In the genomic region with DNA sequence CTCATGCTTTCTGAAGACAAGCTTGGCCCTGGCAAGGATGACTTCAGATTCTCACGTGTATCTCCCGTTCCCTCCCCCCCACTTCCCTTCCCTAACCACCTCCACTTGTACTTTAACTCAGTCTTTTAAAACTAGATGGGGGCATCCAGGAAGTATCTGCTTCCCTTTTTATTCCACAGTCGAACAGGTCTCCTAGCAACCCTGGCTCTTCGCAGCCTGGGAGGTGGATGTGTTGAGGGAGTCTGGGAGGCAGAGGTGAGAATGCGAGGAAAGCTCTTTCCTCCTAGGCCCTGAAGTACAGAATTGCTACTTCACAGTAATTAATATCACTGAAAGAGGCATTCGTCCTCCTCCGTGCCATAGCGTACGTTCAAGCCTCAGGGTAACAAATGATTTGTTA, we compare ENCODE assay signal across 14 mouse cellular contexts. TPM values are rescaled to one million over a fixed set of nuclear protein-coding genes. Genes with fewer than 3 reads are reported as not detected.
A peak's percentile ranks its signal among the peaks of the same experiment; 100 is the strongest.
DNase-seq lines count a peak whose midpoint lies in the region; ATAC-seq lines count a peak whose summit lies in the region.
"Had no signal": no experiment of that assay in that cellular context is flagged by ENCODE, and none has a peak within 500 bp of the region (broad histone marks: within the 10 kb centered on the region; RNA-seq: fewer than 3 reads in every experiment).

No protein-coding gene starts in this region.

- no peaks in the 10 kb centered on the region for H3K36me3 ChIP-seq in kidney, embryonic 15.5 days

- no peak overlapping the region for H3K4me3 ChIP-seq in kidney, embryonic 15.5 days (replicated peaks)
- H3K4me3 ChIP-seq: myocyte had no signal

- ATAC-seq in megakaryocyte progenitor cell, adult 5-6 weeks (replicated peaks; ENCODE audit: poor library complexity): peak; percentile 35
- no peak for ATAC-seq in kidney, embryonic 15.5 days (replicated peaks; ENCODE audit: low FRiP score)

- peak; percentile 67 for DNase-seq in left cerebral cortex, adult 11 months (ENCODE audit: low spot score)
- DNase-seq in left cerebral cortex, postnatal 4 days: no peak
- DNase-seq in frontal cortex, postnatal 14 days (ENCODE audit: low spot score in 2 of 2): peak; percentile 46 to 64
- DNase-seq in heart, postnatal 10 days: no peak
- DNase-seq in spleen, postnatal 36 days (ENCODE audit: low spot score in 2 of 2): no peak
- DNase-seq: adrenal gland, adult 8-10 months; gastrocnemius, postnatal 36 days; kidney, adult 11 months; lung, postnatal 4 days had no signal

- no peak overlapping the region for H3K9ac ChIP-seq in kidney, embryonic 15.5 days
- H3K9ac ChIP-seq: liver, embryonic 14.5 days had no signal

- H3K4me1 ChIP-seq in kidney, embryonic 15.5 days: no peaks in the 10 kb centered on the region

- no peak overlapping the region for H3K4me2 ChIP-seq in kidney, embryonic 15.5 days

- H3K9me3 ChIP-seq in kidney, embryonic 15.5 days (replicated peaks): no peaks in the 10 kb centered on the region

- 53% methylated on average over 9 of the region's 9 CpGs for whole genome bisulfite sequencing in kidney, embryonic 15.5 days

- H3K27ac ChIP-seq in kidney, embryonic 15.5 days: no peak overlapping the region
- H3K27ac ChIP-seq: liver, embryonic 14.5 days had no signal

- intact Hi-C loops in left cerebral cortex, postnatal 4 days (cut with DNase I): no loop called here
- intact Hi-C loops in heart, postnatal 10 days (cut with DNase I): no loop called here

- no peaks in the 10 kb centered on the region for H3K27me3 ChIP-seq in kidney, embryonic 15.5 days
- H3K27me3 ChIP-seq: CH12.LX had no signal

RNA-seq across cellular contexts. Expression of a gene that starts 18.4 kb away (rescaled TPM):
- total RNA-seq in left cerebral cortex, postnatal 4 days (2021): 10 to 100 TPM; 51.9 to 52.7 TPM
- total RNA-seq in megakaryocyte progenitor cell, adult 5-6 weeks (2015): 35.4 and 37.3 TPM in 2 replicates
- 49.0 and 58.2 TPM in 2 replicates for total RNA-seq in megakaryocyte progenitor cell, adult 5-6 weeks (2017)
- polyA plus RNA-seq in kidney, embryonic 15.5 days (2015; fragmentation: Nextera tagmentation; extraction: Ambion mirVana): 20.2 and 20.9 TPM in 2 replicates
- 10 to 100 TPM; 25.5 TPM for total RNA-seq in heart, postnatal 10 days (2021)

Comparison
In these comparisons a context has a peak if more than half of its experiments do, and no peak if none do; other contexts are left out.
1. DNase-seq: peak in left cerebral cortex, adult 11 months (single experiment) and frontal cortex, postnatal 14 days (2 of 2); none in left cerebral cortex, postnatal 4 days (single experiment), heart, postnatal 10 days (0 of 2) and spleen, postnatal 36 days (0 of 2).